Mouse (Mus musculus): Measurements from ENCODE around the gene Ugt2a3.
"Not testable (repeated sequence)": the region's sequence is repeated elsewhere in the genome, so short reads cannot be mapped to it uniquely, and the experiment has no call there.

Ugt2a3 gene

DNA sequence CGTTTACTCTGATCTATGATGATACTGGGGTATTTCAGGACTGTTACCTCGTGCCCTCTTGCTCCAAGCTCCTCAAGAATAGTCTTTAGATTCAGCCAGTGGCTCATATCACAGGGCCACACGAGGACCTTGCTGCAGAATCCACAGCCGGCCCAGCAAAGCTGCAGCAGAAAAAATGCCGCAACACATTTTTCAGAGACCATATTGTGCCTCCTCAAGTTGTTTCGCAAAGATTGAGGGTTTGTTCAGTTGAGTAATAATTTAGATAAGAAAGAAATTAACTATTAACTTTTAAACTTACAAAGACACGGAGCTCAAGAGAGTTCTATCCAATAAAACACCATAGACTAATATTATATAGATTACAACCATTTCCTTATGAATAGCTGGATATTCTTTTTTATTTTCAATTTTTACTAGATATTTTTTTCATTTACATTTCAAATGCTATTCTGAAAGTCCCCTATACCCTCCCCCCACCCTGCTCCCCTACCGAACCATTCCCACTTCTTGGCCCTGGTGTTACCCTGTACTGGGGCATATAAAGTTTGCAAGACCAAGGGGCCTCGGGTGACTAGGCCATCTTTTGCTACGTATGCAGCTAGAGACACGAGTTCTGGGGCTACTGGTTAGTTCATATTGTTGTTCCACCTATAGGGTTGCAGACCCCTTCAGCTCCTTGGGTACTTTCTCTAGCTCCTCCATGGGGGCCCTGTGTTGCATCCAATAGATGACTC, at the start of gene Ugt2a3:
TSS of gene Ugt2a3 (minus strand) at position 235 of the 737 bp plus-strand sequence.
- no peak for ATAC-seq (ENCODE audit: insufficient number of reproducible peaks, low FRiP score, low TSS enrichment)

DNA sequence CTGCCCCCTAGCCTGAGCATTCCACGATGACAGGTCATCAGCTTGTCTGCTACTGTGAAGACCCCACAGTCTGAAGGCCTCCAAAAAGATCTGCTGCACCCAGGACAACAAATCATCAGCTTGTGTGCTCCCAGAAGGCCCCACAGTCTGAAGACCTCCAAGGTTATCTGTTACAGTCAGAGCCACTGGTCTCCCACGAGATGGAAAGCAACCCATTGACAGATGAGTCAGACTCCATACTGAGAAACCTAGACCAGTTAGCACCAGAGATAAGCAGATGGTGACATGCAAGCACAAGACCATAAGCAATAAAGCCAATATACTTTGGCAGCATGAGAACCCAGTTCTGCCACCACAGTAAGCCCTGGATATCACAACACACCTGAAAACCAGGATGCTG, 43.2 kb upstream of the Ugt2a3 start:
- ATAC-seq (ENCODE audit: insufficient number of reproducible peaks, low FRiP score, low TSS enrichment), result no peak

GRCm38 (mm10) chr5:87379825-87380224, 42.8 kb upstream of the Ugt2a3 start:
- ATAC-seq (ENCODE audit: insufficient number of reproducible peaks, low FRiP score, low TSS enrichment), result no peak

DNA sequence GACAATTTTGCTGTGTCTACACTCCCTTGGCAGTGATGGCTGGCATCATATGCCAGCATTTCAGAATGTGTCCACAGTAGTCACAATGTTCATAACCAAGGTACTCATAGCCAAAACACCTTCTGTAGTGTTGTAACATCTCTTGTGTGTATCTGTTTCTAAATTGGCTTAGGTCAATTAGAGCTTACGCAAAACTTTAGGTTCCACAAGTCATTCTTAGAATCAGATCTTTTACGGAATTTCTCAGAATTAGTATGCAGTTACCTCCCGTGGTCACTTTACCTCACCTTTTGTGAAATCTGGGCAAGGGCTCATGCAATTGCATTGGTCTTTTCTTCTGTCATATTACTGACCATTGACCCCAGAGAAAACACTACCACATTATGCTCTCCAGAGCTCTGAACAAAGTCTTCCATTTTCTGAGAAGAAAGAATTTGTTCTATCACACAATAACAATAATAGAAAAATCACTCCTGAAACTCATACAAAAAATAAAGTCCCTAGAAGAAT, 38.9 kb upstream of the Ugt2a3 start:
- no peak for ATAC-seq (ENCODE audit: insufficient number of reproducible peaks, low FRiP score, low TSS enrichment)

DNA sequence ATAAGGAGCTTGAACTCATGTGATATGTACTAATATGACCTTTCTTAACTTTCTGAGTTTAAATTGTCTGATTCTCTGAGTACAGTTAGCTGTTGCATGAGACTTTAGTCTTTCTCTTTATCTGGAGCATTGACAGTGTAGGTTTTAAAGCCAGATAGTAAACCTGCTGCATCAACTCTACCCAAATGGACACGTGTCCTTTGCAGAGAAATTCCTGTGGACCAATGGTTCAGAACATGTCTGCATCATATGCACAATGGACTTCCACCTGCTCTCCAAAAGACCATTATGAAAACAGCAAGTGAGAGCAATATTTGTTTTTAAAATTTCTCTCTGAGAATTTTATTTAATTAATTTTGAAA, 36.5 kb upstream of the Ugt2a3 start:
- ATAC-seq (ENCODE audit: insufficient number of reproducible peaks, low FRiP score, low TSS enrichment), result no peak

- ATAC-seq (ENCODE audit: insufficient number of reproducible peaks, low FRiP score, low TSS enrichment), result not testable (repeated sequence)
These were observed 36.0 kb upstream of the Ugt2a3 start for GRCm38 (mm10) chr5:87372788-87373501.

GRCm38 (mm10) chr5:87350350-87350749, 13.4 kb upstream of the Ugt2a3 start:
- ATAC-seq (ENCODE audit: insufficient number of reproducible peaks, low FRiP score, low TSS enrichment), result no peak

DNA sequence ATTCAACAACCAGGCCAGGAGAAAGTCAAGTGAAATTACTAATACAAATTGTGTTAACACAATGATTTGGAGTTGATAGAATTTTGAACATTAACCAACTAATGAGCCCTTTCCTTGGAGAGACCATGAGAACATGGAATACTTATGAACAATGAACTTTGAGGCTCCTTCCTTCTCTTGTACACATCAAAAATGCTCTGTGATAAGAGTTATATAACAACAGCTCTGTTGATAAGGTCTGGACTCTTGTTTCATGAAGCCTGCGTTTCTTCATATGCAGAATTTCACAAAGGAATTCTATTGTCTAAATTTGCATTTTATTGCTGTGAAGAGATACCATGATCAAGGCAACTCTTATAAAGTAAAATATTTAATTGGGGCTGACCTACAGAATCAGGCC, 12.2 kb upstream of the Ugt2a3 start:
- not testable (repeated sequence) for ATAC-seq (ENCODE audit: insufficient number of reproducible peaks, low FRiP score, low TSS enrichment)

DNA sequence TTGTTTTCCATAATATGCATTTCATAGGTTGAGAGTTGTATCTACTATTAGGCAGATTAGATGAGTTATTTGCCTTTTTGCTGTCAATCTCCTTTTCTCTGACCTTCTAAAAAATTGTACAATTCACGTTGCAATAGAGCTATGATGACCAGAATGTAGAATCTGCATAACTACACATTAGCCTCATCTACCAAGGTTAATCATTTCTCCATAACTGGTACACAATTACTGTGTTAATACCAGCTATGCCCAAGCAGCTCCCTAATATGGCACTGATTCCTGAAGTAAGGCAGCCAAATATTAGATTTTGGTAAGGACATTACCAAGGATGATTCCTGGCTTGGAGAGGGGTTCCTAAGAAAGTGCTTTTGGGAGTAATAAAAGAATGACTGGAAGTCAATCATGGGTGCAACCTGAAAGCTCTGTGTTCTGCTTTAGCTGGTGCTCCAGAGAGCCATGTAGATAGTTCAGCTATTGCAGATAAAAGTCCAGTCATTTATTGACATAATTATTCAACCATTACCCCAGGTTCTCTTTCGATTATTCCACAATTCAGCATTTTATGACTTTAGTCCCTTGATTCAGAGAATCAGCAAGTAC, 10.6 kb upstream of the Ugt2a3 start:
- not testable (repeated sequence) for ATAC-seq (ENCODE audit: insufficient number of reproducible peaks, low FRiP score, low TSS enrichment)

GRCm38 (mm10) chr5:87340461-87340860, 3.5 kb upstream of the Ugt2a3 start:
- ATAC-seq (ENCODE audit: insufficient number of reproducible peaks, low FRiP score, low TSS enrichment), result no peak

DNA sequence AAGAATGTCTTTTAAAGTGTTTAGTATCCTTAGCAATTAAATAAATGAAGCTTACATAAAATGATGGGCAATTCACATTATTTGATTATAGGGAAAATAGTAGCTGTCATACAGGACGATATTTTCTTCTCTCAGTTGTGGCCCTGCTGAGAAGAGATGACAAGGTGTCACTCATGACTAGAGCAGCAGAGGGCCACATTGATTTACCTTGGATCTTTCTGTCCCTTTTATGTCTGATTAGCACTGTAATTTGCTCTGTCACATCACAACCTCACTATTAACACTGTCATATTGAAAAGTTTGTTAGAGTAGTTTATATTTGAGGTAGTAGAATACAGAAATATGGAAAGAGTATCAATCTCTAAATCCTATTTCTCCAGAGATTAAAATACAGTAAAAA, 1.8 kb downstream of the Ugt2a3 start:
- ATAC-seq (ENCODE audit: insufficient number of reproducible peaks, low FRiP score, low TSS enrichment), result no peak

- ATAC-seq (ENCODE audit: insufficient number of reproducible peaks, low FRiP score, low TSS enrichment), result no peak
These were observed 3.4 kb downstream of the Ugt2a3 start for GRCm38 (mm10) chr5:87333584-87333983.

- ATAC-seq (ENCODE audit: insufficient number of reproducible peaks, low FRiP score, low TSS enrichment), result no peak
These were observed 25.6 kb downstream of the Ugt2a3 start for GRCm38 (mm10) chr5:87311392-87311791.

- ATAC-seq (ENCODE audit: insufficient number of reproducible peaks, low FRiP score, low TSS enrichment), result not testable (repeated sequence)
These were observed 50.8 kb downstream of the Ugt2a3 start for GRCm38 (mm10) chr5:87286180-87286579.

DNA sequence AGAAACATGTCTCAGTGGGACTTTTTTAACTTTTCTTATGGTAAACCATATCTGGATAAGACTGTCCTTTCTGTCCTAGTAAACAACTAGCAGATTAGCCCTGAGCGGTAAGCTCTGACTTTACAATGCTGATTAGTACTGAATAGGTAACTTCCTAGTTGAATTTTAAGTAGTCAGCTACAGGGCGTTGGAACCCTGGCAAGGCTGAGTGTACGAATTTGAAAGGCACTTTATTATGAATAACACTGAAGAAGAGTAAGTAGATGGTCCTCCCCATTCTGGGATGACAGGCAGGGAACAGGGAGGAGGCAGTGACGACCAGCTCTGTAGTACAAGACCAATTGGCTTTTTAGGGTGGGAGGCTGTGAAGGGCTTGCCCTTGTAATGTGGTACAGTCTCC, 61.0 kb downstream of the Ugt2a3 start:
- not testable (repeated sequence) for ATAC-seq (ENCODE audit: insufficient number of reproducible peaks, low FRiP score, low TSS enrichment)

GRCm38 (mm10) chr5:87275581-87275980, 61.4 kb downstream of the Ugt2a3 start:
- no peak for ATAC-seq (ENCODE audit: insufficient number of reproducible peaks, low FRiP score, low TSS enrichment)

Measured in cerebellum, adult (tissue).